Mouse (Mus musculus) midbrain, embryonic 11.5 days (tissue): Measurements from ENCODE around the gene Sorcs2. TPM values are rescaled to one million over a fixed set of nuclear protein-coding genes. Genes with fewer than 3 reads are reported as not detected.
A peak's percentile ranks its signal among the peaks of the same experiment; 100 is the strongest.

Experiments used
- ATAC-seq: fragments of 200-750 bp; cut with Nextera tagmentation; 2 replicates; pipeline ENCODE4 v1.8.0; 2017; ENCODE audit warnings: moderate TSS enrichment, moderate library complexity; ENCODE audit not compliant: low FRiP score
- DNase-seq: peaks from one replicate; pipeline ENCODE4 v3.0.0; 2015; ENCODE audit warnings: low spot score; ENCODE audit errors: missing footprints
- H3K27ac ChIP-seq: fragments of 300-500 bp; sonication (generic); 2 replicates; pipeline ENCODE4 v1.5.1; 2014; ENCODE audit warnings: low read depth, low read length
- H3K27me3 ChIP-seq: fragments of 300-500 bp; sonication (generic); 2 replicates; pipeline ENCODE4 v1.6.1; 2014; ENCODE audit warnings: mild to moderate bottlenecking, low read length, moderate library complexity, mixed read lengths; ENCODE audit not compliant: control insufficient read depth, insufficient read depth
- H3K36me3 ChIP-seq: fragments of 300-500 bp; sonication (generic); 2 replicates; pipeline ENCODE4 v1.6.1; 2014; ENCODE audit warnings: mild to moderate bottlenecking, low read length, moderate library complexity, mixed read lengths; ENCODE audit not compliant: control insufficient read depth, insufficient read depth
- H3K4me1 ChIP-seq: fragments of 300-500 bp; sonication (generic); 2 replicates; pipeline ENCODE4 v1.6.1; 2014; ENCODE audit warnings: low read length; ENCODE audit not compliant: control insufficient read depth, insufficient read depth
- H3K4me2 ChIP-seq: fragments of 300-500 bp; sonication (generic); 2 replicates; pipeline ENCODE4 v1.6.1; 2014; ENCODE audit warnings: mild to moderate bottlenecking, moderate library complexity
- H3K4me3 ChIP-seq: fragments of 300-500 bp; sonication (generic); 2 replicates; pipeline ENCODE4 v1.5.1; 2014; ENCODE audit warnings: low read depth, low read length
- H3K9ac ChIP-seq: fragments of 300-500 bp; sonication (generic); 2 replicates; pipeline ENCODE4 v1.6.1; 2014; ENCODE audit warnings: low read length
- H3K9me3 ChIP-seq: fragments of 300-500 bp; sonication (generic); 2 replicates; pipeline ENCODE4 v1.6.1; 2016; ENCODE audit warnings: low read length; ENCODE audit not compliant: control insufficient read depth
- WGBS: fragments of 180-500 bp; shearing (Covaris S2); extraction: QIAGEN DNeasy Blood & Tissue Kit; methylation state at CpG from one replicate; pipeline ENCODE4 v1.1.7; 2014; 5-methylcytosine and 5-hydroxymethylcytosine counted together
- polyA plus RNA-seq: library from polyadenylated mRNA; unstranded; fragments of >200 nt; fragmentation: Nextera tagmentation; extraction: Ambion mirVana; gene quantifications from 2 replicates; pipeline ENCODE4 v1.2.1, GENCODE M21; 2014

Sorcs2 gene
- polyA plus RNA-seq, 1 experiment from 2014 or later = 7.3 TPM

- no peaks in the 10 kb centered on the region for H3K9me3 ChIP-seq
- H3K27ac ChIP-seq = no peak overlapping the region
- ATAC-seq (no peak), DNase-seq (no peak)
- no peaks in the 10 kb centered on the region for H3K4me1 ChIP-seq
- H3K27me3 ChIP-seq = no peaks in the 10 kb centered on the region
- WGBS = 85% methylated on average over 4 of the region's 4 CpGs
- no peaks in the 10 kb centered on the region for H3K36me3 ChIP-seq
- H3K4me3 ChIP-seq = no peak overlapping the region
- H3K9ac ChIP-seq = no peak overlapping the region
- no peak overlapping the region for H3K4me2 ChIP-seq
Observed at GRCm38 (mm10) chr5:36009405-36009804, 388.5 kb downstream of the Sorcs2 start.

- Histone ChIP-seq H3K4me1 (no peaks in the 10 kb centered on the region), H3K4me2 (no peak overlapping the region), H3K9ac (no peak overlapping the region), H3K9me3 (no peaks in the 10 kb centered on the region), H3K4me3 (no peak overlapping the region), H3K36me3 (no peaks in the 10 kb centered on the region), H3K27ac (no peak overlapping the region), H3K27me3 (no peaks in the 10 kb centered on the region)
- DNase-seq (no peak), ATAC-seq (no peak)
- WGBS = 86% methylated on average over 10 of the region's 10 CpGs
Observed at GRCm38 (mm10) chr5:36007649-36008048, 390.3 kb downstream of the Sorcs2 start.

DNA sequence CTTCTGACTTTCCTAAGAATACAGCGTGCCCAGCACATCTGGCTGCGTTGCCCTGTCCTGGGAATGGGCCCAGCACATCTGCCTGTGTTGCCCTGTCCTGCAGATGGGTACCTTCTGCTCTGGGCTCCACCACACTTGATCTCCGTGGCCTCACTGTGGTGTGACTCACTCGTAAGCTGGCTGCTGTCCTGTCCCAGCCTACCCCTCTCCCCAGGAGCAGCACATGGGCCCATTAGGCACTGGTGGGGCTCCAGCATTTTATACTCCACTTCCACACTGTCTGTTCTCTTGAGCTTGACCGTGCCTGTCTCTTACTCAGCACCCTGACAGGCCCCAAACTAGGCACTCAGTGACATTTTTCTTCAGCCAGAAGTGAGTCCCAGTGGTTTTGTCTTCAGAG is 391.4 kb downstream of the Sorcs2 start:
- no peaks in the 10 kb centered on the region for H3K27me3 ChIP-seq
- H3K9me3 ChIP-seq = no peaks in the 10 kb centered on the region
- ATAC-seq (no peak), DNase-seq (no peak)
- H3K9ac ChIP-seq = no peak overlapping the region
- WGBS = 84% methylated on average over 5 of the region's 5 CpGs
- no peak overlapping the region for H3K27ac ChIP-seq
- H3K36me3 ChIP-seq = no peaks in the 10 kb centered on the region
- H3K4me1 ChIP-seq = no peaks in the 10 kb centered on the region
- no peak overlapping the region for H3K4me3 ChIP-seq
- H3K4me2 ChIP-seq = no peak overlapping the region

DNA sequence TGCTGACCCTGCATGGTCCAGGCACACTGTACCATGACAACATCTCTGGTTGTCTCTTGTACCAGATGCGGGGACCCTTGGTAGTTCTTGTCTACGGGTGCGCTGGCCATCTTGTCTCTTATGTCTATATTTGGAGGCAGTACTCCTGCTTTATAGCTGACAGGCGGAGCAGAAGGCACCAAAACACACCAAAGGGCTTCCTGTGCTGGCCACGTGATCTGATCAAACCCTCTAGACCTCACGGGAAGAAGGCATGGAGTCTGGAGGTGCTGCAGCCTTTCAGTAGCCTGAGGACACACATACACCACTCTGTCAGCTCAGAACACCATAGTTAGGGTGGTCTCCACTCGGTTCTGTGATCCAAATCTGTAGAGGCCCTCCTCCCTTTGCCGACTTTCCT is 391.8 kb downstream of the Sorcs2 start:
- ATAC-seq (no peak), DNase-seq (no peak)
- Histone ChIP-seq H3K4me2 (no peak overlapping the region), H3K9ac (no peak overlapping the region), H3K9me3 (no peaks in the 10 kb centered on the region), H3K27ac (no peak overlapping the region), H3K27me3 (no peaks in the 10 kb centered on the region), H3K36me3 (no peaks in the 10 kb centered on the region), H3K4me3 (no peak overlapping the region), H3K4me1 (no peaks in the 10 kb centered on the region)
- WGBS = 84% methylated on average over 8 of the region's 8 CpGs

GRCm38 (mm10) chr5:36003797-36004196 is 394.1 kb downstream of the Sorcs2 start:
- Histone ChIP-seq H3K4me2 (no peak overlapping the region), H3K4me1 (no peaks in the 10 kb centered on the region), H3K9me3 (no peaks in the 10 kb centered on the region), H3K27ac (no peak overlapping the region), H3K4me3 (no peak overlapping the region), H3K9ac (no peak overlapping the region), H3K27me3 (no peaks in the 10 kb centered on the region), H3K36me3 (no peaks in the 10 kb centered on the region)
- DNase-seq (no peak), ATAC-seq (no peak)
- 91% methylated on average over 10 of the region's 10 CpGs for WGBS

GRCm38 (mm10) chr5:35989986-35990735 is 407.8 kb downstream of the Sorcs2 start:
- H3K27ac ChIP-seq = no peak overlapping the region
- ATAC-seq (no peak), DNase-seq (no peak)
- no peak overlapping the region for H3K9ac ChIP-seq
- H3K4me2 ChIP-seq = no peak overlapping the region
- no peaks in the 10 kb centered on the region for H3K9me3 ChIP-seq
- no peaks in the 10 kb centered on the region for H3K4me1 ChIP-seq
- no peaks in the 10 kb centered on the region for H3K27me3 ChIP-seq
- peaks cover 4% of the 10 kb centered on the region; the same call in 1 of the 2 replicates for H3K36me3 ChIP-seq
- H3K4me3 ChIP-seq = no peak overlapping the region
- 74% methylated on average over 11 of the region's 11 CpGs for WGBS

GRCm38 (mm10) chr5:35989506-35989905 is 408.4 kb downstream of the Sorcs2 start:
- Histone ChIP-seq H3K27me3 (no peaks in the 10 kb centered on the region), H3K4me2 (no peak overlapping the region), H3K27ac (no peak overlapping the region), H3K4me3 (no peak overlapping the region), H3K36me3 (peaks cover 6% of the 10 kb centered on the region; the same call in 1 of the 2 replicates), H3K4me1 (no peaks in the 10 kb centered on the region), H3K9ac (no peak overlapping the region), H3K9me3 (no peaks in the 10 kb centered on the region)
- no peak for ATAC-seq
- WGBS = 85% methylated on average over 6 of the region's 6 CpGs
- DNase-seq = peak; percentile 75

DNA sequence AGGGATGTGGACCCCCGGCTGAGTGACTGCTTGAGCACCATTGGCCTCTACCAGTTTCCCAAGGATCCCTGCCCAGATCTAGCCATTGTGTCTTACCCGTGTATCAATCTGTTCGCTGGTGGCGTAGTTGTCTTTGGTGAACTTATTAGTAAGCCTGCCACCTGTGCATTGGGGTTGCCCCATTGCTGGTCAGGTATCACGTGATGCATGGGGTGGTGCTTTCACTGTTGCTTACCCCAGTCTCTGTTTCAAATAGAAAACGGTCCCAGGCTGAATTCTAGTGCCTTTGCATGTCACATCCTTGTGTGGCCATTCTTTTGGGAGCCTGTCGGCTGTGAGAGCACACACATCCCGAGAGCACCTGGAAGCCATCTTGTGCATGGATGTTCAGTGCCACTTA is 409.9 kb downstream of the Sorcs2 start:
- Histone ChIP-seq H3K9ac (no peak overlapping the region), H3K9me3 (no peaks in the 10 kb centered on the region), H3K4me3 (no peak overlapping the region), H3K27ac (no peak overlapping the region), H3K36me3 (peaks cover 5% of the 10 kb centered on the region; the same call in 1 of the 2 replicates), H3K4me1 (no peaks in the 10 kb centered on the region), H3K4me2 (no peak overlapping the region), H3K27me3 (no peaks in the 10 kb centered on the region)
- WGBS = 86% methylated on average over 8 of the region's 8 CpGs
- ATAC-seq (no peak), DNase-seq (no peak)

DNA sequence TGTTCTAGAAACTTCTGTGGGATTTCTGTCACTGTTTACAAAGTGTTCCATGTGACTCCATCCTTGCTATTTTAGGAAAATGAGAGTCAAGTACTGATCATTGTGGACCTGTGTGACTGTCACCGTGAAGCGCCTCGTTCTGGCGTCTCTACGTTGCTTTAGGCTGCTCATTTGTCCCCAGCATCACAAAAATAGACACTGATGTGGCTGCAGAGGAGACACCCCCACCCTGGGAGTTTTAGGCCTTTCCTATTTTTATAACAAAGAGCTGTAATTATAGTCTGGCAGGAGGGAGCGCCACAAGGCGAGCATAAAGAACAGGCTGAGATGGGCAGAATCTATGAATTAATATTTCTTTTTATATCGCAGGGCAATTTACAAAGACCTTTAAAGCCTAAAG is 412.3 kb downstream of the Sorcs2 start:
- H3K9ac ChIP-seq = no peak overlapping the region
- ATAC-seq = no peak
- H3K4me3 ChIP-seq = no peak overlapping the region

More for the DNA sequence above, 412.3 kb downstream of the Sorcs2 start:
- Histone ChIP-seq H3K9me3 (no peaks in the 10 kb centered on the region), H3K4me2 (no peak overlapping the region), H3K27ac (no peak overlapping the region), H3K27me3 (no peaks in the 10 kb centered on the region), H3K36me3 (peaks cover 5% of the 10 kb centered on the region; the same call in 1 of the 2 replicates), H3K4me1 (no peaks in the 10 kb centered on the region)
- no peak for DNase-seq
- 94% methylated on average over 8 of the region's 8 CpGs for WGBS
